Mouse (Mus musculus): ENCODE results near the gene Sh2d2a. TPM values are rescaled to one million over a fixed set of nuclear protein-coding genes. Genes with fewer than 3 reads are reported as not detected.

Sh2d2a gene
- total and polyA plus RNA-seq, 3 experiments = 23.2 to 66.8 (median 39.2) TPM

DNA sequence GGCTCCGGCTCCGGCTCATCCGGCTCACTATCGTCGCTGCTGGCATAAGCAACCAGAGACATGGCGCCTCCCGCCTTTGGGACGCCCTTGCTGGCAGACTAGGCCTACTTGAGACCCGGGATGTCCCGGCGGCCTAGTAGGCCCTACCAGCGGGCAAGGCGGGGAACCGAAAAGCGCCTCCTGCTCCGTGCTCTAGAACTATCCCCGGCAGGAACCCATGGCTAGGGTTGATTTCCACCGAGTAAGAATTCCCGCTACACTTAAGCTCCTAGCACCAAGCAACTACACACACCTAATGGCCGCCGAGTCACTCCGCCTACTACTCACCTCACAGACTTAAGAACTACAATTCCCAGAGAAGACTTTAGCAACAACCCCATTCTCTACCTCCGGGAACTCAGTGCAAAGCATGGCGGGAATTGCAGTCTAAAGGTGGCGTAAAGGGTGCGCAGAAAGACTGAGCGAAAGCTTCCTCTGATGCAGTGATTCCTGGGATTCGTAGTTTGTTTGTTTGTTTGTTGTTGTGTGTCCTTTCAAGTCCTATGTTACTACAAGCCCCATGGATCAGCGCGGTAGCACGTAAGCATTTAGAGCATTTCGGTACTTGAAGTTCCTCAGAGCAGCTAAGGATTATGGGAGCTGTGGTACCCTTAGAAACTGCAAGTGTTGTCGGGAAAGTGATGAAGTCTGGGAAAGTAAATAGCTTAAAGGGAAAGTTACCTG lies 38.9 kb downstream of the Sh2d2a start, which contains the start of gene Prcc (continued):
- TF ChIP-seq UBTF (IDR thresholded peaks at IDR 0.05; ENCODE audit: low read depth, low read length) = peak; percentile 100
- peak; percentile 14; the same call in 1 of the 2 replicates for TF ChIP-seq NELFE (IDR thresholded peaks at IDR 0.05; ENCODE audit: low read depth, low read length)
- TF ChIP-seq ZC3H11A (IDR thresholded peaks at IDR 0.05; ENCODE audit: low read depth, low read length) = no peak
- no peak for TF ChIP-seq PAX5 (IDR thresholded peaks at IDR 0.05; ENCODE audit: low read length)
- TF ChIP-seq E2F4 (IDR thresholded peaks at IDR 0.05; ENCODE audit: insufficient replicate concordance, low read depth, low read length) = no peak
- TF ChIP-seq CTCF (conservative IDR thresholded peaks at IDR 0.05 in 1 of 2, IDR thresholded peaks at IDR 0.05 in 1 of 2; ENCODE audit: low read depth in 2 of 2, low read length in 2 of 2) = no peak
- peak; percentile 97; the same call in 1 of the 2 replicates for TF ChIP-seq GABPA (IDR thresholded peaks at IDR 0.05; ENCODE audit: insufficient replicate concordance, low read depth, low read length)
- no peak for TF ChIP-seq RAD21 (IDR thresholded peaks at IDR 0.05; ENCODE audit: low read depth, low read length)
- TF ChIP-seq MXI1 (IDR thresholded peaks at IDR 0.05; ENCODE audit: low read depth, low read length) = peak; percentile 77; the same call in 1 of the 2 replicates
- 0 out of 2 replicates have a peak, but pooled peaks have one; percentile 11 for TF ChIP-seq MEF2A (IDR thresholded peaks at IDR 0.05; ENCODE audit: borderline replicate concordance, low read depth, low read length)
- TF ChIP-seq MAZ (IDR thresholded peaks at IDR 0.05; ENCODE audit: low read depth, low read length) = peak; percentile 13; the same call in 1 of the 2 replicates
- TF ChIP-seq SMC3 (IDR thresholded peaks at IDR 0.05; ENCODE audit: low read depth, low read length) = no peak
- no peak for TF ChIP-seq ZKSCAN1 (IDR thresholded peaks at IDR 0.05; ENCODE audit: borderline replicate concordance, low read depth, low read length)
- TF ChIP-seq POLR2AphosphoS2 (IDR thresholded peaks at IDR 0.05; ENCODE audit: low read depth, low read length) = peak; percentile 72; the same call in 1 of the 2 replicates
- TF ChIP-seq IRF4 (IDR thresholded peaks at IDR 0.05; ENCODE audit: low read depth, low read length) = peak; percentile 35; the same call in 1 of the 2 replicates
- no peak for TF ChIP-seq JUN (IDR thresholded peaks at IDR 0.05; ENCODE audit: insufficient read depth, low read depth, low read length)
- TF ChIP-seq ZNF384 (IDR thresholded peaks at IDR 0.05; ENCODE audit: low read depth, low read length) = no peak
- TF ChIP-seq KAT2A (IDR thresholded peaks at IDR 0.05; ENCODE audit: insufficient replicate concordance, low read length) = peak; percentile 100
- TF ChIP-seq TCF12 (IDR thresholded peaks at IDR 0.05; ENCODE audit: low read depth, low read length) = peak; percentile 56; the same call in 1 of the 2 replicates
- TF ChIP-seq NRF1 (IDR thresholded peaks at IDR 0.05; ENCODE audit: low read depth, low read length) = peak; percentile 74
- no peak for TF ChIP-seq ETS1 (conservative IDR thresholded peaks at IDR 0.05; ENCODE audit: low read depth, low read length)
- TF ChIP-seq BHLHE40 (IDR thresholded peaks at IDR 0.05; ENCODE audit: low read depth, low read length) = no peak

DNA sequence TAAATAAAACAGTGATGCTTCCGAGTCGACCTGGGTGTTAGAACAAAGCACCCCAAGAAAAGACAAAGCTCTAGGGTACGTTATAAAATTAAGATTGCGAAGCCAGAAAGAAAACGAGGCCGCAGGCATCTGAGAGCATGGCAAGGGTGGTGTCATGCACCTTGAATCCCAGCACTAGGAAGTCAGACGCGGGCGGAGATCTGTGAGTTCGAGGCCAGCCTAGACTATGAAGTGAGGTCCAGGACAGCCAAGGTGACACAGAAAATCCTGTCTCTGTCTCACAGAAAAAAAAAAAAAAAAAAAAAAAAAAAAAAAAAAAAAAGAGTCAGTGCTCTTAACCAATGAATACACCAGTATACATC lies 39.4 kb downstream of the Sh2d2a start:
- Histone ChIP-seq H3K36me3 (replicated peaks in 1 of 2; ENCODE audit: control insufficient read depth in 1 of 2, insufficient read depth in 1 of 2, low read length in 1 of 2) (peaks cover 5 to 16% of the 10 kb centered on the region in 2 experiments), H3K79me2 (replicated peaks; ENCODE audit: control insufficient read depth, extremely low read depth, insufficient read depth, poor library complexity, severe bottlenecking) (peaks cover 34% of the 10 kb centered on the region), H3K9ac (ENCODE audit: insufficient read depth, low read depth) (peak overlapping the region; percentile 10; the same call in 1 of the 2 replicates), H3K27ac (ENCODE audit: insufficient read depth, low read depth) (no peak overlapping the region), H3K4me1 (ENCODE audit: control insufficient read depth in 1 of 2, insufficient read depth in 2 of 2) (peaks cover 10 to 26% of the 10 kb centered on the region in 2 experiments), H3K9me3 (replicated peaks; ENCODE audit: low read length) (peaks cover 5% of the 10 kb centered on the region), H3K27me3 (replicated peaks) (no peaks in the 10 kb centered on the region), H3K4me2 (ENCODE audit: insufficient read depth, low read depth, poor library complexity, severe bottlenecking) (peak overlapping the region; percentile 34; the same call in 1 of the 2 replicates), H3K4me3 (replicated peaks in 1 of 3; ENCODE audit: low read depth in 2 of 3, low read length in 2 of 3, poor library complexity in 1 of 3) (peak overlapping the region; percentile 86 to 95 (median 95))
- dilution Hi-C loops (cut with MboI; ENCODE audit: extremely low pct_ligation_motif_present, extremely low pct_unique_long_range_greater_than_20kb, low sequenced_read_pairs) (no loop called here), in situ Hi-C loops (cut with MboI; ENCODE audit: low pct_ligation_motif_present, low pct_unique_long_range_greater_than_20kb, low sequenced_read_pairs) (no loop called here)
- TF ChIP-seq SMC3 (IDR thresholded peaks at IDR 0.05; ENCODE audit: low read depth, low read length) (no peak), ZNF384 (IDR thresholded peaks at IDR 0.05; ENCODE audit: low read depth, low read length) (peak; percentile 24; the same call in 1 of the 2 replicates), MAFK (IDR thresholded peaks at IDR 0.05; ENCODE audit: insufficient replicate concordance, low read length) (no peak), NELFE (IDR thresholded peaks at IDR 0.05; ENCODE audit: low read depth, low read length) (0 out of 2 replicates have a peak, but pooled peaks have one; percentile 11), CTCF (conservative IDR thresholded peaks at IDR 0.05 in 1 of 2, IDR thresholded peaks at IDR 0.05 in 1 of 2; ENCODE audit: low read depth in 2 of 2, low read length in 2 of 2) (no peak)
- no peak for DNase-seq (ENCODE audit: extremely low read depth)

Measured in CH12.LX (cell line).